Mouse (Mus musculus) ES-E14 (cell line): ENCODE results near the gene Creb3. TPM values are rescaled to one million over a fixed set of nuclear protein-coding genes. Genes with fewer than 3 reads are reported as not detected.

Source experiments
- DNase-seq: peaks from one replicate; pipeline ENCODE4 v3.0.0-alpha.2; 2013; ENCODE audit warnings: low read depth, low spot score
- H3K27ac ChIP-seq: 2 replicates; pipeline ENCODE4 v1.5.1; 2012; ENCODE audit warnings: low read depth, mild to moderate bottlenecking, low read length, moderate library complexity, mixed read lengths; ENCODE audit not compliant: poor library complexity, insufficient read depth, severe bottlenecking
- H3K36me3 ChIP-seq: 2 replicates; pipeline ENCODE4 v1.6.1; 2012; ENCODE audit warnings: mild to moderate bottlenecking, low read length, moderate library complexity, mixed read lengths; ENCODE audit not compliant: control insufficient read depth, poor library complexity, insufficient read depth, severe bottlenecking
- H3K4me1 ChIP-seq, 2 experiments: fragments of 150-350 bp in 1 of 2; sonication (generic) in 1 of 2; 2 replicates each; pipeline ENCODE4 v1.6.1; 2012; ENCODE audit warnings: low read length in 2 of 2, mild to moderate bottlenecking in 1 of 2, mixed read lengths in 1 of 2; ENCODE audit not compliant: control insufficient read depth in 2 of 2, insufficient read depth in 2 of 2, poor library complexity in 1 of 2
- H3K4me3 ChIP-seq, 2 experiments: fragments of 150-350 bp in 1 of 2; sonication (generic) in 1 of 2; 2 replicates each; pipeline ENCODE4 v1.5.1; 2012; ENCODE audit warnings: low read length in 2 of 2, low read depth in 1 of 2, mild to moderate bottlenecking in 1 of 2, mixed read lengths in 1 of 2; ENCODE audit not compliant: insufficient read depth in 1 of 2, poor library complexity in 1 of 2, severe bottlenecking in 1 of 2
- H3K9ac ChIP-seq: 2 replicates; pipeline ENCODE4 v1.6.1; 2012; ENCODE audit warnings: low read depth, mild to moderate bottlenecking, low read length, mixed read lengths; ENCODE audit not compliant: poor library complexity, insufficient read depth, severe bottlenecking
- H3K9me3 ChIP-seq: fragments of 150-350 bp; sonication (generic); 2 replicates; pipeline ENCODE4 v1.6.1; 2012; ENCODE audit warnings: low read depth, mild to moderate bottlenecking, low read length; ENCODE audit not compliant: control insufficient read depth, insufficient read depth
- CHD2 ChIP-seq: IDR thresholded peaks from 2 replicates; pipeline ENCODE4 v1.6.1; 2014; ENCODE audit warnings: mild to moderate bottlenecking, low read depth, low read length, inconsistent platforms
- HCFC1 ChIP-seq: IDR thresholded peaks from 2 replicates; pipeline ENCODE4 v1.6.1; 2012; ENCODE audit warnings: low read length, inconsistent platforms, borderline replicate concordance; ENCODE audit not compliant: insufficient read depth
- MAFK ChIP-seq: IDR thresholded peaks from 2 replicates; pipeline ENCODE4 v1.6.1; 2014; ENCODE audit warnings: mild to moderate bottlenecking, low read depth, low read length, inconsistent platforms; ENCODE audit not compliant: insufficient read depth
- ZC3H11A ChIP-seq: IDR thresholded peaks from 2 replicates; pipeline ENCODE4 v1.6.1; 2012; ENCODE audit warnings: low read depth, mild to moderate bottlenecking, inconsistent platforms, low read length, borderline replicate concordance
- ZNF384 ChIP-seq: IDR thresholded peaks from 2 replicates; pipeline ENCODE4 v1.6.1; 2012; ENCODE audit warnings: low read depth, low read length, inconsistent platforms
- in situ Hi-C, 2 experiments: fragments of 600-800 bp; cut with MboI; formaldehyde crosslinking; loops; one replicate each; pipeline ENCODE4 v1.15.1; 2025; ENCODE audit warnings: low sequenced_read_pairs in 2 of 2, inconsistent platforms in 1 of 2; ENCODE audit not compliant: unreplicated experiment in 2 of 2
- total RNA-seq: library from RNA; depleted of rRNA; stranded (reverse); fragments of 300-350 nt; gene quantifications from 2 replicates; pipeline ENCODE4 v1.2.3, GENCODE M21; 2012; rRNA removed

Gene Creb3
- total RNA-seq, 1 experiment: 51.0 TPM

DNA sequence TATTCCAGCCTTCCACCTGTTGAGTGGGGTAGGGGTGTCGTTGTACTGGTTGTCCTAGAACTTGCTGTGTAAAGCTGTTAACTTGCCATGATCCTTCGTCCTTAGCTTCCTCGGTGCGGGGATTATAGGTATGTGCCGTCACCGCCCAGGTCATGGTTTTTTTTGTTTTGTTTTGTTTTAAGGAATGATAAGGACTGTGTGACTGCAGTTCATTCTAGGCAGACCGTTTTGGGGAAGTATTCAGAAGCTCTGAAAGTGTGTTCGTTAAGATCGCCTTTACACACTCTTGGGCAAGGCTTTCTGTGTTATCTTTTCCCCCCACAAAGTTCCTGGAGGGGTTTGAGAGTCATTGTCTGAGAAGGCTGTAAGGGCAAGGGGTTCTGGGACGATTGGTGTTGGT, 50.4 kb downstream of the Creb3 start:
- Histone ChIP-seq H3K9ac (no peak overlapping the region), H3K36me3 (no peaks in the 10 kb centered on the region), H3K9me3 (no peaks in the 10 kb centered on the region), H3K27ac (no peak overlapping the region), H3K4me3 (no peak overlapping the region), H3K4me1 (no peaks in the 10 kb centered on the region)
- TF ChIP-seq ZNF384 (no peak), HCFC1 (no peak), ZC3H11A (no peak), MAFK (no peak), CHD2 (no peak)
- DNase-seq: no peak
- in situ Hi-C loops: no loop called here

- Histone ChIP-seq H3K9me3 (no peaks in the 10 kb centered on the region), H3K4me1 (no peaks in the 10 kb centered on the region), H3K27ac (no peak overlapping the region), H3K36me3 (no peaks in the 10 kb centered on the region), H3K9ac (no peak overlapping the region), H3K4me3 (no peak overlapping the region)
- in situ Hi-C loops: no loop called here
- TF ChIP-seq ZC3H11A (no peak), CHD2 (no peak), ZNF384 (no peak), HCFC1 (no peak), MAFK (no peak)
- DNase-seq: no peak
These were observed 51.1 kb downstream of the Creb3 start for GRCm38 (mm10) chr4:43613060-43613730.

Other genes with a start within 250 kb of the Creb3 start
- 12.1 and 19.0 TPM in 2 replicates for gene Rusc2, start 180.4 kb upstream of the Creb3 start, total RNA-seq
- 0.27 and 0.37 TPM in 2 replicates for gene Fam166b, start 133.2 kb upstream of the Creb3 start, total RNA-seq
- gene Tesk1, start 120.4 kb upstream of the Creb3 start, total RNA-seq: 11.0 and 12.4 TPM in 2 replicates
- gene Cd72, start 107.7 kb upstream of the Creb3 start, total RNA-seq: 0.40 and 0.58 TPM in 2 replicates
- gene Sit1, start 78.6 kb upstream of the Creb3 start, total RNA-seq: 0.31 TPM in 1 of 2 replicates, not detected in the other
- 59.1 and 84.9 TPM in 2 replicates for gene Ccdc107, start 69.4 kb upstream of the Creb3 start, total RNA-seq
- gene Arhgef39, start 62.6 kb upstream of the Creb3 start, total RNA-seq: 32.1 and 44.0 TPM in 2 replicates
- gene Car9, start 55.4 kb upstream of the Creb3 start, total RNA-seq: 0.21 and 0.71 TPM in 2 replicates
- gene Tpm2, start 38.6 kb upstream of the Creb3 start, total RNA-seq: 76.7 and 143 TPM in 2 replicates
- gene Tln1, start 359 bp downstream of the Creb3 start, total RNA-seq: 78.1 and 105 TPM in 2 replicates
- gene Rgp1, start 16.4 kb downstream of the Creb3 start, total RNA-seq: 27.1 and 37.6 TPM in 2 replicates
- gene Gba2, start 16.5 kb downstream of the Creb3 start, total RNA-seq: 8.9 and 10.8 TPM in 2 replicates
- gene Msmp, start 22.2 kb downstream of the Creb3 start, total RNA-seq: 0.48 and 0.49 TPM in 2 replicates
- 2.4 and 7.1 TPM in 2 replicates for gene Npr2, start 69.6 kb downstream of the Creb3 start, total RNA-seq
- gene Spag8, start 91.3 kb downstream of the Creb3 start, total RNA-seq: 0.27 and 0.58 TPM in 2 replicates
- 46.0 and 72.9 TPM in 2 replicates for gene Hint2, start 94.1 kb downstream of the Creb3 start, total RNA-seq
- gene Tmem8b, start 106.6 kb downstream of the Creb3 start, total RNA-seq: 1.4 and 1.9 TPM in 2 replicates
- 9.3 and 13.3 TPM in 2 replicates for gene Fam221b, start 106.8 kb downstream of the Creb3 start, total RNA-seq
- not detected in 2 replicates for gene Olfr70, start 138.5 kb downstream of the Creb3 start, total RNA-seq
- not detected in 2 replicates for gene Olfr71, start 147.9 kb downstream of the Creb3 start, total RNA-seq
- gene Hrct1, start 164.9 kb downstream of the Creb3 start, total RNA-seq: 0.26 and 0.36 TPM in 2 replicates
- gene Spaar, start 167.7 kb downstream of the Creb3 start, total RNA-seq: 0.62 and 3.2 TPM in 2 replicates
- gene Olfr159, start 208.7 kb downstream of the Creb3 start, total RNA-seq: not detected in 2 replicates